In the genomic region with DNA sequence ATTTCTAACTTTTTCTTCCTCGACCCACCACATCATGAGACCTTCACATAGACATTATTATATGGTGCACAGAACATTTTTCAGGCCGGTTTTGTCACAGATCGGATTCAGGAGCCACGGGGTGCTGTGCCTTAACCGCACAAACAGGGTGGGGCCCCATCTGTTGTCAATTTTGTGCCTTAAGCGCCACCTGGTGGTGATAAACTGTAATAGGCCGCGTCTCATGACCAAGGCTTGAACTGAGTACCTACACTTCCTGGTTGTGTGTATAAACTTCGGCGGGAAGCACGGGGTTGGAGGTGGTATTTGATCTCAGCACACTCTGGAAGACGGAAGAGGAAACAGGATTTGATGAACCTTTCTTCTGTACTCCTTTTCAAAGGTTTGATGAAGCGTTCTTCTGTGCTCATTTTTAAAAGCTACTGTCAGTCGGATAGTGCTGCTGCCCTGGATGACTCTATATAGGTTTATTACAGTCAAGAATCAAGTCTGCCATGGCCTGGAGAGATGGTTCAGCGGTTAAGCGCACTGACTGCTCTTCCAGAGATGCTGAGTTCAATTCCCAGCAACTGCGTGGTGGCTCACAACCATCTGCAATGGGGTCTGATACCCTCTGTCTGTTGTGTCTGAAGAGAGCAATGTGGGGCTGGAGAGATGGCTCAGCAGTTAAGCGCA, we compare ENCODE assay signal across 8 mouse cellular contexts. TPM values are rescaled to one million over a fixed set of nuclear protein-coding genes. Genes with fewer than 3 reads are reported as not detected.
DNase-seq lines count a peak whose midpoint lies in the region; ATAC-seq and TF ChIP-seq lines count a peak whose summit lies in the region.

No protein-coding gene starts in this region.

- peak; percentile 5 to 60; a peak in 2 of 4 replicates for TF ChIP-seq EP300 in MEL (IDR thresholded peaks at IDR 0.05; ENCODE audit: low read depth in 1 of 2, low read length in 2 of 2)

- peak; percentile 93 for ATAC-seq in forebrain, embryonic 16.5 days
- ATAC-seq in neural tube, embryonic 15.5 days (ENCODE audit: low FRiP score): peak; percentile 90

- peaks cover 0 to 6% of the 10 kb centered on the region in 2 experiments; a peak in 2 of 4 replicates for H3K36me3 ChIP-seq in MEL (ENCODE audit: control insufficient read depth in 1 of 2, insufficient read depth in 2 of 2, low read length in 2 of 2)
- no peaks in the 10 kb centered on the region for H3K36me3 ChIP-seq in forebrain, embryonic 16.5 days (ENCODE audit: control insufficient read depth, insufficient read depth)
- H3K36me3 ChIP-seq in neural tube, embryonic 15.5 days: 0 out of 2 replicates have a peak, but pooled peaks cover 3% of the 10 kb centered on the region

- H3K27me3 ChIP-seq in MEL (ENCODE audit: control insufficient read depth in 1 of 2, insufficient read depth in 2 of 2, low read length in 2 of 2): no peaks in the 10 kb centered on the region
- H3K27me3 ChIP-seq in forebrain, embryonic 16.5 days (replicated peaks; ENCODE audit: control insufficient read depth, insufficient read depth, low read length): no peaks in the 10 kb centered on the region
- H3K27me3 ChIP-seq in neural tube, embryonic 15.5 days (replicated peaks): no peaks in the 10 kb centered on the region

- intact Hi-C loops in heart, postnatal 36 days (cut with DNase I): loop anchor here (1.0 to 2.0 kb wide), 3 partner anchors 17 to 77 kb away; a partner anchor contains a TSS

- peak; percentile 97 for TF ChIP-seq RAD21 in MEL (IDR thresholded peaks at IDR 0.05; ENCODE audit: low read depth, low read length)

- H3K9me3 ChIP-seq in MEL (replicated peaks; ENCODE audit: insufficient read depth, low read length): no peaks in the 10 kb centered on the region
- no peaks in the 10 kb centered on the region for H3K9me3 ChIP-seq in forebrain, embryonic 16.5 days (ENCODE audit: control insufficient read depth, low read length)
- H3K9me3 ChIP-seq in neural tube, embryonic 15.5 days (replicated peaks): no peaks in the 10 kb centered on the region

- 16% methylated on average over 18 of the region's 18 CpGs for WGBS in forebrain, embryonic 16.5 days
- WGBS in lung, adult 2 months: 12% methylated on average over 18 of the region's 18 CpGs
- 16% methylated on average over 18 of the region's 18 CpGs for WGBS in neural tube, embryonic 15.5 days

- peak; percentile 99 for DNase-seq in MEL (ENCODE audit: low read depth, low spot score)
- peak; percentile 88 to 91 for DNase-seq in cerebellum, adult 18-20 months
- peak; percentile 88 to 91 for DNase-seq in heart, postnatal 36 days
- peak; percentile 70 to 96 for DNase-seq in layer of hippocampus, adult 18-20 months (ENCODE audit: low spot score in 2 of 2)
- peak; percentile 87 for DNase-seq in lung, adult 2 months
- peak; percentile 84 for DNase-seq in testis, postnatal 10 days (ENCODE audit: low spot score)

- peak overlapping the region; percentile 80 for H3K27ac ChIP-seq in MEL (ENCODE audit: control insufficient read depth, low read depth, low read length)
- no peak overlapping the region; the same call in 1 of the 2 replicates for H3K27ac ChIP-seq in forebrain, embryonic 16.5 days (ENCODE audit: low read length)
- H3K27ac ChIP-seq in neural tube, embryonic 15.5 days (replicated peaks): 0 out of 2 replicates have a peak overlapping the region, but pooled peaks have one; percentile 34

- peak overlapping the region; percentile 64 for H3K9ac ChIP-seq in MEL (ENCODE audit: control insufficient read depth, low read depth, low read length, poor library complexity, severe bottlenecking)
- H3K9ac ChIP-seq in forebrain, embryonic 16.5 days (replicated peaks; ENCODE audit: low read depth, low read length): 0 out of 2 replicates have a peak overlapping the region, but pooled peaks have one; percentile 20
- no peak overlapping the region for H3K9ac ChIP-seq in neural tube, embryonic 15.5 days (replicated peaks)

- peak overlapping the region; percentile 43 for H3K4me2 ChIP-seq in forebrain, embryonic 16.5 days (ENCODE audit: low read length)
- peak overlapping the region; percentile 52 for H3K4me2 ChIP-seq in neural tube, embryonic 15.5 days

- peaks cover 0 to 11% of the 10 kb centered on the region in 2 experiments; a peak in 2 of 4 replicates for H3K4me1 ChIP-seq in MEL (ENCODE audit: control insufficient read depth in 1 of 2, insufficient read depth in 2 of 2, low read length in 2 of 2)
- H3K4me1 ChIP-seq in forebrain, embryonic 16.5 days (replicated peaks; ENCODE audit: control insufficient read depth, insufficient read depth, low read length): peaks cover 6% of the 10 kb centered on the region; the same call in 1 of the 2 replicates
- H3K4me1 ChIP-seq in lung, adult 2 months (ENCODE audit: control insufficient read depth, insufficient read depth, low read length): peaks cover 6% of the 10 kb centered on the region
- H3K4me1 ChIP-seq in neural tube, embryonic 15.5 days: peaks cover 4% of the 10 kb centered on the region

- TF ChIP-seq CTCF in MEL (IDR thresholded peaks at IDR 0.05 in 2 of 3, conservative IDR thresholded peaks at IDR 0.05 in 1 of 3; ENCODE audit: control insufficient read depth in 1 of 3, insufficient read depth in 1 of 3, low read depth in 2 of 3, low read length in 3 of 3, poor library complexity in 1 of 3, severe bottlenecking in 1 of 3): peak in 2 of 3 experiments; percentile 79 to 84
- peak; percentile 71 for TF ChIP-seq CTCF in lung, adult 2 months (IDR thresholded peaks at IDR 0.05; ENCODE audit: insufficient read depth, low read length)

- peak in 1 of 2 experiments; percentile 51; a peak in 2 of 4 replicates for TF ChIP-seq POLR2A in MEL (IDR thresholded peaks at IDR 0.05; ENCODE audit: control insufficient read depth in 1 of 2, insufficient read depth in 1 of 2, low read depth in 1 of 2, low read length in 2 of 2, poor library complexity in 1 of 2)
- no peak for TF ChIP-seq POLR2A in lung, adult 2 months (IDR thresholded peaks at IDR 0.05; ENCODE audit: borderline replicate concordance, extremely low read depth, low read depth, low read length)

- no peaks in the 10 kb centered on the region for H3K79me2 ChIP-seq in MEL (ENCODE audit: control insufficient read depth, insufficient read depth, low read length, poor library complexity)

- peak overlapping the region; percentile 44 to 58 for H3K4me3 ChIP-seq in MEL (ENCODE audit: control insufficient read depth in 1 of 2, insufficient read depth in 1 of 2, low read depth in 2 of 2, low read length in 2 of 2)
- H3K4me3 ChIP-seq in forebrain, embryonic 16.5 days (replicated peaks; ENCODE audit: low read length): peak overlapping the region; percentile 22
- no peak overlapping the region for H3K4me3 ChIP-seq in lung, adult 2 months (replicated peaks; ENCODE audit: extremely low read depth, low read depth, low read length)
- peak overlapping the region; percentile 22; the same call in 1 of the 2 replicates for H3K4me3 ChIP-seq in neural tube, embryonic 15.5 days (replicated peaks)

RNA-seq across cellular contexts. Expression of a gene that starts 10.7 kb away (rescaled TPM):
- 35.1 and 35.9 TPM in 2 replicates for total RNA-seq in MEL (2012; rRNA removed)
- 10 to 100 TPM; 53.4 to 57.0 TPM for polyA plus RNA-seq in MEL (2012; ENCODE audit: insufficient read depth in 1 of 2, insufficient read length in 2 of 2, low read depth in 1 of 2, low replicate concordance in 2 of 2, missing spikeins in 1 of 2)
- polyA plus RNA-seq in forebrain, embryonic 16.5 days (2015; fragmentation: Nextera tagmentation; extraction: Ambion mirVana): 9.0 and 9.6 TPM in 2 replicates
- 10 to 100 TPM; 19.3 TPM for total RNA-seq in heart, postnatal 36 days (2021)
- total RNA-seq in layer of hippocampus, adult 18-20 months (2021): 1 to 10 TPM; 6.2 to 6.3 TPM
- 94.9 and 97.2 TPM in 2 replicates for polyA plus RNA-seq in lung, adult 2 months (2012; rRNA removed)
- polyA plus RNA-seq in neural tube, embryonic 15.5 days (2015; fragmentation: Nextera tagmentation; extraction: Ambion mirVana): 20.7 and 30.0 TPM in 2 replicates

RNA-seq across cellular contexts. Expression of a gene that starts 11.2 kb away (rescaled TPM):
- 14.2 and 14.6 TPM in 2 replicates for total RNA-seq in MEL (2012; rRNA removed)
- polyA plus RNA-seq in MEL (2012; ENCODE audit: insufficient read depth in 1 of 2, insufficient read length in 2 of 2, low read depth in 1 of 2, low replicate concordance in 2 of 2, missing spikeins in 1 of 2): 10 to 100 TPM in 1 of 2 experiments, not detected in 1; 17.3 TPM
- polyA plus RNA-seq in forebrain, embryonic 16.5 days (2015; fragmentation: Nextera tagmentation; extraction: Ambion mirVana): 20.9 and 21.7 TPM in 2 replicates
- total RNA-seq in heart, postnatal 36 days (2021): 1 to 10 TPM; 7.2 to 8.8 TPM
- 10 to 100 TPM; 13.6 to 15.6 TPM for total RNA-seq in layer of hippocampus, adult 18-20 months (2021)
- polyA plus RNA-seq in lung, adult 2 months (2012; rRNA removed): 13.2 and 15.1 TPM in 2 replicates
- 16.0 and 16.2 TPM in 2 replicates for polyA plus RNA-seq in neural tube, embryonic 15.5 days (2015; fragmentation: Nextera tagmentation; extraction: Ambion mirVana)

RNA-seq across cellular contexts. Expression of a gene that starts 12.7 kb away (rescaled TPM):
- total RNA-seq in MEL (2012; rRNA removed): 6,649 and 6,931 TPM in 2 replicates
- polyA plus RNA-seq in MEL (2012; ENCODE audit: insufficient read depth in 1 of 2, insufficient read length in 2 of 2, low read depth in 1 of 2, low replicate concordance in 2 of 2, missing spikeins in 1 of 2): over 10,000 TPM in 1 of 2 experiments, 100 to 1,000 TPM in 1; 274 to 10,905 TPM
- 2,032 and 2,064 TPM in 2 replicates for polyA plus RNA-seq in forebrain, embryonic 16.5 days (2015; fragmentation: Nextera tagmentation; extraction: Ambion mirVana)
- 1,000 to 10,000 TPM; 1,509 to 1,535 TPM for total RNA-seq in heart, postnatal 36 days (2021)
- total RNA-seq in layer of hippocampus, adult 18-20 months (2021): 1,000 to 10,000 TPM; 1,532 to 1,582 TPM
- 1,224 and 1,373 TPM in 2 replicates for polyA plus RNA-seq in lung, adult 2 months (2012; rRNA removed)
- polyA plus RNA-seq in neural tube, embryonic 15.5 days (2015; fragmentation: Nextera tagmentation; extraction: Ambion mirVana): 2,372 and 2,481 TPM in 2 replicates

RNA-seq across cellular contexts. Expression of a gene that starts 29.4 kb away (rescaled TPM):
- 232 and 235 TPM in 2 replicates for total RNA-seq in MEL (2012; rRNA removed)
- polyA plus RNA-seq in MEL (2012; ENCODE audit: insufficient read depth in 1 of 2, insufficient read length in 2 of 2, low read depth in 1 of 2, low replicate concordance in 2 of 2, missing spikeins in 1 of 2): 100 to 1,000 TPM; 298 to 663 TPM
- polyA plus RNA-seq in forebrain, embryonic 16.5 days (2015; fragmentation: Nextera tagmentation; extraction: Ambion mirVana): 149 and 152 TPM in 2 replicates
- 10 to 100 TPM; 43.4 to 50.5 TPM for total RNA-seq in heart, postnatal 36 days (2021)
- total RNA-seq in layer of hippocampus, adult 18-20 months (2021): 10 to 100 TPM; 60.4 to 61.7 TPM
- 13.7 and 23.9 TPM in 2 replicates for polyA plus RNA-seq in lung, adult 2 months (2012; rRNA removed)
- 121 and 157 TPM in 2 replicates for polyA plus RNA-seq in neural tube, embryonic 15.5 days (2015; fragmentation: Nextera tagmentation; extraction: Ambion mirVana)

RNA-seq across cellular contexts. Expression of a gene that starts 37.9 kb away (rescaled TPM):
- 1.8 and 2.6 TPM in 2 replicates for total RNA-seq in MEL (2012; rRNA removed)
- polyA plus RNA-seq in MEL (2012; ENCODE audit: insufficient read depth in 1 of 2, insufficient read length in 2 of 2, low read depth in 1 of 2, low replicate concordance in 2 of 2, missing spikeins in 1 of 2): 10 to 100 TPM in 1 of 2 experiments, not detected in 1; 18.8 TPM
- polyA plus RNA-seq in forebrain, embryonic 16.5 days (2015; fragmentation: Nextera tagmentation; extraction: Ambion mirVana): 5.4 and 5.9 TPM in 2 replicates
- total RNA-seq in heart, postnatal 36 days (2021): 1 to 10 TPM; 2.8 to 3.2 TPM
- total RNA-seq in layer of hippocampus, adult 18-20 months (2021): 10 to 100 TPM; 20.7 to 21.2 TPM
- polyA plus RNA-seq in lung, adult 2 months (2012; rRNA removed): 1.9 and 2.0 TPM in 2 replicates
- polyA plus RNA-seq in neural tube, embryonic 15.5 days (2015; fragmentation: Nextera tagmentation; extraction: Ambion mirVana): 7.0 and 7.7 TPM in 2 replicates
